Mouse (Mus musculus) adipocyte (in vitro differentiated cells): ENCODE data around the gene Hoxd12.

Experiments used
- DNase-seq: peaks from one replicate; pipeline ENCODE4 v3.0.0-alpha.2; 2016; ENCODE audit warnings: low spot score

The Hoxd12 gene

DNA sequence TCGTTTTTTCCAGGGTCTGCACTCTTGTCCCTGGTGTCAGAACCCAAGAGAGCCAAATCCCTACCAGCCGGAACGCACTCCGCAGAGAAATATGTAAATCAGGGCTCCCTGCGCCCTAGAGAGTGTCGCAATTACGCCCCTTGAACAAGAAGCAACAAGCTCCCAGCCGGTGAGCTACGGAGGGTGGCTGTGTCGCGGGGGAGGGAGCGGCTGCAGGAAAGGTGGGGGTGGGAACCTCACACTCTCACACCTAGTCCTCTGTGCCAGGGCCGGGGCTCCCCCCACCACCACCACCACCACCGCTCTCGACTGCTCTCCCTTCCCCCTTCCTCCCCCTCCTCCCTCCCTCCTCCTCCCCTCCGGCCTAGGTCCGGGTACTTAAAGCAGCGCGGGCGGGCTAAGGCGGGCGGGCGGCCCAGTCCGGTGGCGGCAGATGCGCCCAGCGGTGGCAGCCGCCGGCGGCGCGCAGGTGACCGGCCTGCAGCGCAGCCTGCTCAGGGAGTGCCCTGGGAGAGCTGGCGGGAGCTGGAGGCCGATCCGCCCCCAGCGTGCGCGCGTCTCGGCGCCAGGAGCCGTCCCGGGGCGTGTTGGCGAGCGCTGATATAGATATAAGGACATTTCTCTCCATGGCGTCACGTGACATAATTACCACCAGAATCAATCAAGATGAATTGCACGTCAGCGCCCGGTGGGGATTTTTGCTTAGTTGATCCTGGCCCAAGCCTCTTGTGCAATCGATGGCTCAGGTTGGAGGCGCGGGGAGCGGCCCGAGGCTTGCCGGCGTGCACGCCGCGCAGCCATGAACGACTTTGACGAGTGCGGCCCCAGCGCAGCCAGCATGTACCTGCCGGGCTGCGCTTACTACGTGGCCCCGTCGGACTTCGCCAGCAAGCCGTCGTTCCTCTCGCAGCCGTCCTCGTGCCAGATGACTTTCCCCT is 7.0 kb downstream of the Hoxd12 start:
- no peak for DNase-seq

DNA sequence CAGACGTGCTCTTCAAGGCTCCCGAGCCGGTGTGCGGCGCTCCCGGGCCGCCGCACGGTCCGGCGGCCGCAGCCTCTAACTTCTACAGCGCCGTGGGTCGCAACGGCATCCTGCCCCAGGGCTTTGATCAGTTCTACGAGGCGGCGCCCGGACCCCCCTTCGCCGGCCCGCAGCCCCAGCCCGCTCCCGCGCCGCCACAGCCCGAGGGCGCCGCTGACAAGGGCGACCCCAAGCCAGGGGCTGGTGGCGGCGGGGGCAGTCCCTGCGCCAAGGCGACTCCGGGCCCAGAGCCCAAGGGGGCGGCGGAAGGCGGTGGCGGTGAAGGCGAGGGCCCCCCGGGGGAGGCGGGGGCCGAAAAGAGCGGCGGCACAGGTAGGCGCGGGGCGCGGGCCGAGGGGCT is 8.0 kb downstream of the Hoxd12 start:
- no peak for DNase-seq

- no peak for DNase-seq
These were observed 8.7 kb downstream of the Hoxd12 start for GRCm38 (mm10) chr2:74683471-74683951.

- DNase-seq = no peak
These were observed 9.3 kb downstream of the Hoxd12 start for GRCm38 (mm10) chr2:74684106-74684505.

GRCm38 (mm10) chr2:74685059-74685603 is 10.3 kb downstream of the Hoxd12 start:
- DNase-seq = no peak

GRCm38 (mm10) chr2:74686301-74686987 is 11.6 kb downstream of the Hoxd12 start:
- peak; percentile 82 for DNase-seq

DNA sequence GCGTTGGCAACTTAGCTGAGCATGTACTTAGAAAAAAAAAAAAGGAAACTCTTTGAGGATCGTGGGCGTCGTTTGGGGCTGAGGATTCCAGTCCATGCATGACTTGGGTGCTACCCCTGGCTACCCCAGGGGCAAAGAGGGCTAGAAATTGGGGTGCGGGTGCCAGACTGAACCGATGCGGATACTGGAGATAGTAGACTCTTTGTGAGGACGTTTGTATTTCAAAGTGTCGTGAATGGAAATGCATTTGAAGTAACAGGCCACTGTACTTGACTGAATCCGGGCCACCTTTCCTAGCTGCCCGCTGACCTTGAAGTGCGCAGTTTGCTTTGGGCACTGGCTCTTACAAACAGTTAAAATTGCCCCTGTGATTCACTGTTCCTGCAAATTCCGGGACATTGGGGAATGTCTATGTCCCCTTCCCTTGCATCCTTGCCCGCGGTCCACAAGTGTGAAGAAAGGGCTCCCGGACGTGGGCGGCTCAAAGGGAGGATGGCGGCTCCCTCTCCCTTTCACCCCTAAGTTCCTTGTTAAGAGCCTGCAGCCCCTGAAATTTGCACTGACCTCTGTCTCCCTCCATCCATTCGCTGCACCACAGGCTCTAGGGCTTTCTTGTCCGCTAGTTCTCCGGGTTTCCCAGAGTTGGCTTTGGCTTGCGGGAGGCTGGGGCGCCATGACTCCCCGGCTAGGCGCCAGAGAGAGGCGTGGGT is 12.3 kb downstream of the Hoxd12 start:
- no peak for DNase-seq

- no peak for DNase-seq
These were observed 13.1 kb downstream of the Hoxd12 start for GRCm38 (mm10) chr2:74687698-74688555.

DNA sequence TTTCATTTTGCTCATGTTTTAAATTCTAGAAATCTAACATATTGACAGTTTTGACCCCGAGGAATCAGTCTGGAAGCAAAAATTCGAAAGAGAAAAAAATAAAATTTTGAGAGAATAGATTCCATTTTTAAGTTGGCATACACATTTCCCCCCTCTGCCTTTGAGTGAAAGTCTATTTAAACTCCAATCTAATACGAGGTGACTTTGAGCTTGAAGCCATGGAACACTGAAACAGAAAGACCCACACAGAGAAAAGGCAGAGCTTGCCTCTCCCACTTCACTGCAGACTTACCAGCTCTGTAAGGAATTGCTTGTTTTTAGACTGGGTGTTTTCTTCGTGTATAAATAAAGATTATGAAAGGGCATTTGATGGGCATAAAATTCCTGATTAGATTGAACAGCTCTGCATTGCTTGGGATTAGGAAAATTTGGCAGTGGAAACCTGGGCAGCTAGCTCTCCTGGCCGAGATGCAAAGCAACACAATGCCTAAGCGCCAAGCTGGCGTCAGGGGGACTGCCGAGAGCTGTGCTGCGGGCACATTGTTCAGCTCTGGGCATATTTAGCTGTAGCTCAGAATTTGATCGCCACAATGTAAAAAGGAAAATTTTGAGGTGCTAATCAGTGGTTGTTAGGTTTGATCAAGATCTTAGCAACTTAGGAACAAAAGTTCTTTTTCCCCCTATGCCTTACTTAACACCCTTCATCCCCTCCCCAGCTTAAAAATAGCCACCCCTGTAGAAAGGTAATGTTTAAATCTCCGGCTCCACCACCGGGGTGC is 14.2 kb downstream of the Hoxd12 start:
- DNase-seq = no peak

DNA sequence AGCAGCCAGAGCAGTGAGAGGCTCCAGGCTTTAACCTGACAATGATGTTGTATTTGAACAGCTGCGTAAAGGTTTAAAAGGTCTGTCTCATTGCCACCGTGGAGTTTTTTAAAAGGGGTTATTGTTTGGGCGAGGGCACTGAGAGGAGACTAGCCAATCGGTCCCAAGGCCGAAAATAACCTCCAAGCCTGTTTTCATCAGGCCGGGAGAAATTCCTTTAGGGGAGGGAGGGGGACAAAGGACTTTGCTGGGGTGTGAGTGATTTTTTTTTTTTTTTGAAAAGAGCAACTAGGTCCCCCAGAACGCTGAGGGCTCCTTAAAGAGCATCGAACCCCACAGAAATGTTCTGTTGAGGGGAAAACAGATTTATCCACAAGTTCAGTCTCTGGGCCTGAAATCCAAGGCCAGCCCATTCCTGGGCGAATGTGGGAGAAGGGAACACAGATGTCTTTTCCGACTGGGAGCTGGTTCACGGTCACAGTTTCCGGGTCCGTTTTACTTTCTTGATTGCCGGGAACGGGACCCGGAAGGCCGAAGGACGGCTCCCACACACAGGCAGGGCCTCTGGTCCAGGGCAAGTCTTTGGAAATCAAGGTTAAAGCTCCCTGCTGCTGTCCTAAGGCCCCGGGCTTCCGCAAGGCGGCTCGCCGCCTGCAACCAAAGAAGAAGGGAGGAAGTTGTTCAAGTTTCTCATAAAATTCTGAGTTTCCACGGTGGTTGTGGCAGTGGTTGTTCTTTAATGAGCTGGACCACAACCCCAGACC is 14.9 kb downstream of the Hoxd12 start:
- DNase-seq = no peak

DNA sequence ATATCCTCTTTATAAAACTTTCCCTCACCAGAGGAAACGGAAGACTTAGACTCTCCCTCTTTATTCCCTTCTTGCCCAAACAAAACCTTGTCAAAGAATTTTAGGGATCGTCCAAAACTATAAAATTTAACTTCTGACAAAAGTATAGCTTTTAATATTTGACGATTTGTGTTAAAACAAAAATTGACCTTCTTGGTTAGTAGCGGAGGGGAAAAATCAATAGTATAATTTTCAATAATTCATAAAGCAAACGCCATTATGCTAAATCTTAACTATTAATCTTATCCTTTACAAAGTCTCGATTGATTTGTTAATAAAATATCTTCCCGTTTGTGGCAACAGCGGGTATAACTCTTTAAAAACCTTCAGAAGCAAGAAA is 15.5 kb downstream of the Hoxd12 start:
- DNase-seq = no peak

DNA sequence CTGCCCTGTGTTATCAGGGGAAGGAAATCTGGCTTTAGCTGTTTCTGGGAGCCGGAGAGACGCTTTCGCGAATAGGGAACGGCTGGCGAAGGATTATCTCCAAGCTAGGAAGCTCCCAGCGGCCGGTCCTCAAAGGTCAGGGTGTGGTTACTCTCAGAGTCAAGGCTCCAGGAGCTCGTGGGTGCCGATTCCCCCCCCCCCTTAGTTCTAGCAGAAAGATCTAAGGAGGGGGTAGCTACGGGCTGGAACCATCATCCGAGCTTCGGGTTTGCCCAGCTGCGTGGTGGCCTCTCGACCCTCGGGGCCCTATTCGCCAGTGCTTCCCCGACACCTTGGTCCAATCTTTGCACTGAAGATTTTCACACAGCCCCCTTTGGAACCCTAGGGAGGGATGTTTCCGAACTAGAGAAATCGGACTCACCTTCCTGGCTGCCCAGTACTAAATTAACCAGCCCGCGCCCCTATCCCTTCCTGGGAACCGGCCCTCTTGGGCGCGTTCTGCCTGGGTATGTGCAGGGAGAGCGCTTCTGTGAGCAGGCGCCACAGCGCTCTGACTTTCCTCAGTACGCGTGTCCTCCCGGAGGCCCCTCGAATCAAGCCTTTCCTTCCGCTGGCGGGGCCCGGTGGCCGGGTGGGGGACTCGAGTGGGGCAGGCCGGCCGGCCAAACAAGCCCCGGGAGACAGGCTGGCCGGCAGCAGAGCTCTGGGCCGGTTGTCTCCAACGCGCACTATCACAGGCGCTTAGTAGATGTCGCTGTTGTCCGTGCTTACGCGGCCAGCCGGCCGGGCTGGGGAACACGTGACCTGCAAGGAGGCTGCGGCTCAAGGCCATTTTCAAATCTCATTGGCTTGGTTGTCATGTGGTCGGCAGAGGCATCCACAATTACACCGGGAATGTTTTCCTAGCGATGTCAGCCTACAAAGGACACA is 16.5 kb downstream of the Hoxd12 start, which contains the start of gene Hoxd10:
Hoxd10 (plus strand) TSS at position 903 of the 930 bp plus-strand sequence.
- peak; percentile 55 for DNase-seq

DNA sequence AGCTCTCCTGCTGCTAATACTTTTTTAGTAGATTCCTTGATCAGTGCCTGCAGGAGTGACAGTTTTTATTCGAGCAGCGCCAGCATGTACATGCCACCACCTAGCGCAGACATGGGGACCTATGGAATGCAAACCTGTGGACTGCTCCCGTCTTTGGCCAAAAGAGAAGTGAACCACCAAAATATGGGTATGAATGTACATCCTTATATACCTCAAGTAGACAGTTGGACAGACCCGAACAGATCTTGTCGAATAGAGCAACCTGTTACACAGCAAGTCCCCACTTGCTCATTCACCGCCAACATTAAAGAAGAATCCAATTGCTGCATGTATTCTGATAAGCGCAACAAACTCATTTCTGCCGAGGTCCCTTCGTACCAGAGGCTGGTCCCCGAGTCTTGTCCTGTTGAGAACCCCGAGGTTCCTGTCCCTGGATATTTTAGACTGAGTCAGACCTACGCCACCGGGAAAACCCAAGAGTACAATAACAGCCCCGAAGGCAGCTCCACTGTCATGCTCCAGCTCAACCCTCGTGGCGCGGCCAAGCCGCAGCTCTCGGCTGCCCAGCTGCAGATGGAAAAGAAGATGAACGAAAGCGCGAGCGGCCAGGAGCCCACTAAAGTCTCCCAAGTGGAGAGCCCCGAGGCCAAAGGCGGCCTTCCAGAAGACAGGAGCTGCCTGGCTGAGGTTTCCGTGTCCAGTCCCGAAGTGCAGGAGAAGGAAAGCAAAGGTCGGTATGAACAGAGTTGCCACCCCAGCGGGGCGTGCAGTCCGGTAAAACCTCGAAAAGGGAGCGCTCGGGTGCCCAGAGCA is 17.4 kb downstream of the Hoxd12 start:
- no peak for DNase-seq

DNA sequence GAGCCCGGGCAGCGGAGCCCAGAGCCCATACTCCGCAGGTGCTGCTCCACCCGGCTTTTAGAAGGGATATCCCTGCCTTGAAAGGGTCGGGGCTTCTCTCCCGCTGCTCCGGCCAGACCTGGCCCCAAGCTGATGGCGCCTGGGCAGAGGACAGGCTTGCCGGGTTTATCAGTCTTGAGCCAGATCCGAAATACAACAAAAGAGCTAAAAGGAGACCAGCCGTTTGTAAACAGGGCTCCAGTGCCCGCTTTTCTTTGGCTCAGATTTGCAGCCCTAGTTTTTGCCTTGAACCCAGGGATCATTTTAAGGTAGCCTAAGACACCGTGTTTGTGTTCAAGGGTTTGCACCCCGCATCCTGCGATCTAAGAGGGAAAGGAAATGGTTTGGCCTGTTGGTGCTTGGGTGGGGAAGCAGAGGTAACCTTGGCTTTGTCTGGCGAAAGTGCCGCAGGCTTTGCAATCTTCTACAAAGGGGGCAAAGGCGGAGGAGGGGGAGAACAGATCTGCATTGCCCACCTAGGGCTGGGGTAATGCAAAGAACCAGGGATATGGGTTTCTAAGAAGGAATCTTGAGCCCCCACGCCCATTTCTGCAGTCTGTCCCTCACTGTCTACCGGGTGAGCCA is 18.1 kb downstream of the Hoxd12 start:
- DNase-seq = no peak

GRCm38 (mm10) chr2:74693432-74693827 is 18.6 kb downstream of the Hoxd12 start:
- no peak for DNase-seq

- DNase-seq = no peak
These were observed 19.3 kb downstream of the Hoxd12 start for GRCm38 (mm10) chr2:74694066-74694465.

DNA sequence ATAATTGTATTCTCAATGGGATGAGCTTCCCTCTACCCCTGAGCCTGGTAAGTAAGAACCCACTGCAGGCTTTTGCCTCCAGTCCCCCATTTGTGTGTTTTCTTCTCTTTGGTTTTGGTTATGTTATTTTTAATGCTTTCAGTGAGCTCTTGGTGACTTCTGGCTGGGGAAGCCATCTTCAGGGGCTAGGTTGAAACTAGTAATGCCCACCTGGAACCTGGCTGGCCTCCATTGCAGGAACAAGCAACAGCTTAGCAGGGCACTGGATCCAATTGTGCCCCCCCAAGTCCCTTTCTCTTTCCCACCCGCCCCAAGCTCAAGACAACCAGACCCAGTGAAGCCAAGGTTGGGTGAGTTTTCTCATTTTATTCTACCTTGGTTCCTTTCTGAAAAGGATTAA is 20.6 kb downstream of the Hoxd12 start:
- DNase-seq = no peak
